Mouse (Mus musculus) kidney, adult 2 months (tissue): Measurements from ENCODE around the gene Bdp1.

Source experiments
- CTCF ChIP-seq: fragments of 200-500 bp; conservative IDR thresholded peaks from 2 replicates; pipeline ENCODE4 v1.5.1; 2011; ENCODE audit warnings: low read depth, mild to moderate bottlenecking, control low read depth, low read length, moderate library complexity, mixed read lengths; ENCODE audit not compliant: insufficient read depth, insufficient read length
- POLR2A ChIP-seq: fragments of 200-500 bp; IDR thresholded peaks from one replicate; pipeline ENCODE4 v1.6.1; 2011; ENCODE audit warnings: low read depth, low read length, control low read depth

DNA sequence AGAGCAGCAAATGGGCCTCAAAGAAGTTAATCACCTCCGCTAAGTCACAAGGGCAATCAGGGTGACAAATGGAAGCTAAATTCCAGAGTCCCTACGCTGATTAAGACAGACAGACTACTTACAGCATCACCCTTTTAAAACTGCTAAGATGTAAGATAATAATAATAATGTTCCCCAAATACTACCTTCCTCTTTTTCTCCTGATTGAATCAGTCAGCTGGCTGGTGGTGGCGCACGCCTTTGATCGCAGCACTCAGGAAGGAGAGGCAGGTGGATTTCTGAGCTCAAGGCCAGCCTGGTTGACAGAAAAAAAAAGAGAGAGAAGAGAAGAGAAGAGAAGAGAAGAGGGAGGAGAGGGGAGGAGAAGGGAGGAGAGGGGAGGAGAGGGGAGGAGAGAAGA lies 133.8 kb downstream of the Bdp1 start:
- no peak for TF ChIP-seq POLR2A
- no peak for TF ChIP-seq CTCF
